Mouse (Mus musculus) limb, embryonic 13.5 days (tissue): ENCODE measurements at regions not wholly inside any gene's neighbourhood (a gene's known extent, or its start where the extent isn't known, plus 50 kb on each side); places are given as distances from the start of the nearest gene placed in this dataset.
"Not testable (repeated sequence)": the region's sequence is repeated elsewhere in the genome, so short reads cannot be mapped to it uniquely, and the experiment has no call there.

ENCODE experiments used
- ATAC-seq: fragments of 200-750 bp; cut with Nextera tagmentation; 2 replicates; pipeline ENCODE4 v1.8.0; 2017; ENCODE audit warnings: low read depth, moderate number of reproducible peaks, moderate TSS enrichment; ENCODE audit not compliant: low FRiP score
- H3K27ac ChIP-seq: fragments of 300-500 bp; sonication (generic); 2 replicates; pipeline ENCODE4 v1.5.1; 2015; ENCODE audit warnings: inconsistent platforms, mild to moderate bottlenecking, moderate library complexity
- H3K27me3 ChIP-seq: fragments of 300-500 bp; sonication (generic); 2 replicates; pipeline ENCODE4 v1.6.1; 2015; ENCODE audit warnings: mild to moderate bottlenecking, inconsistent platforms
- H3K36me3 ChIP-seq: fragments of 300-500 bp; sonication (generic); 2 replicates; pipeline ENCODE4 v1.6.1; 2015; ENCODE audit warnings: inconsistent platforms, mild to moderate bottlenecking, moderate library complexity
- H3K4me1 ChIP-seq: fragments of 300-500 bp; sonication (generic); 2 replicates; pipeline ENCODE4 v1.6.1; 2015; ENCODE audit warnings: inconsistent platforms
- H3K4me2 ChIP-seq: fragments of 300-500 bp; sonication (generic); replicated peaks from 2 replicates; pipeline ENCODE4 v1.6.1; 2015; ENCODE audit warnings: inconsistent platforms, mild to moderate bottlenecking, moderate library complexity
- H3K4me3 ChIP-seq: fragments of 300-500 bp; sonication (generic); 2 replicates; pipeline ENCODE4 v1.5.1; 2015; ENCODE audit warnings: moderate library complexity, mild to moderate bottlenecking, inconsistent platforms
- H3K9ac ChIP-seq: fragments of 300-500 bp; sonication (generic); 2 replicates; pipeline ENCODE4 v1.6.1; 2015; ENCODE audit warnings: mild to moderate bottlenecking, inconsistent platforms
- H3K9me3 ChIP-seq: fragments of 300-500 bp; sonication (generic); 2 replicates; pipeline ENCODE4 v1.6.1; 2016; ENCODE audit warnings: inconsistent platforms
- WGBS: fragments of 180-500 bp; shearing (Covaris S2); methylation state at CpG from one replicate; pipeline ENCODE4 v1.1.7; 2015; 5-methylcytosine and 5-hydroxymethylcytosine counted together

DNA sequence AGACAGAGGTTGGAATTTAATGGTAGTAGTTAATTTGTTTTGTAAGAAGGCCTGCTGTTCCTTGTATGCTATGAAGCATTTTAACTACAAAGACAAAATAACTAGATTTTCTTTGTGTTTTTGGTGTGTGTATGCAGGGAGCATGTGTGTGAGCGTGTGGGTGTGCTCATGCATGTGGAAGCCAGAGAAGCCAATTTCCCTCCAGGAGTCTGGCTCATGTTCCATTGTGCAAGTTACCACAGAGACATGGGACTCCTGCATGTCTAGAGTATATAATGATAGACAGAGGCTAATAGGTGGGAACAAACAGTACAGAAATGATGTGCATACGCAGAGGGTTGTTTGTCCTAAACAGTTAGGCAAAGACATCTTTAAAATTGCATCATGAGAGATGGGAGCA is 219.0 kb upstream of the Dpp6 start:
- Histone ChIP-seq H3K36me3 (no peaks in the 10 kb centered on the region), H3K27ac (no peak overlapping the region), H3K27me3 (no peaks in the 10 kb centered on the region), H3K4me1 (no peaks in the 10 kb centered on the region), H3K9me3 (no peaks in the 10 kb centered on the region), H3K9ac (no peak overlapping the region), H3K4me3 (no peak overlapping the region), H3K4me2 (no peak overlapping the region)
- 92% methylated on average over 2 of the region's 2 CpGs for WGBS
- no peak for ATAC-seq

DNA sequence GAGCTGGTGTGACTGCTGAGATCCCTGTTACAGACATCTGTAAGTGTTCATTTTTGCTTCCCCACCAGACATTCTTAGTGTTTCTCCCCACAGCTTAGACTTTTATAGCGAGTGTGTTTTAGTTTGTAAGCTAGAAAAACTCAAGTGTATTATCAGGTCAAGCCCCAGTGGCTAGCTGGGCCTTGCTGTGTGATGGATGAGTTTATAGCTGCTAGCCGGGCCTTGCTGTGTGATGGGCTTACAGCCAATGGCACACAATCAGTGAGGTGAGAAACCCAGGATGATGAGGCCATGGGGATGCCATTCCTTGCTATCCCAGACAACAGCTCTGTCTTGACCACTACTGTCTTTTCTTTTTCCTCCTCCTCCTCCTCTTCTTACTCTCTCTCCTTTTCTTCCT is 197.7 kb upstream of the Dpp6 start:
- Histone ChIP-seq H3K9ac (no peak overlapping the region), H3K4me3 (no peak overlapping the region), H3K4me2 (no peak overlapping the region), H3K4me1 (no peaks in the 10 kb centered on the region), H3K36me3 (no peaks in the 10 kb centered on the region), H3K27ac (no peak overlapping the region), H3K9me3 (no peaks in the 10 kb centered on the region), H3K27me3 (no peaks in the 10 kb centered on the region)
- WGBS, result 17% methylated on average over 2 of the region's 2 CpGs
- peak; percentile 51; the same call in 1 of the 2 replicates for ATAC-seq

DNA sequence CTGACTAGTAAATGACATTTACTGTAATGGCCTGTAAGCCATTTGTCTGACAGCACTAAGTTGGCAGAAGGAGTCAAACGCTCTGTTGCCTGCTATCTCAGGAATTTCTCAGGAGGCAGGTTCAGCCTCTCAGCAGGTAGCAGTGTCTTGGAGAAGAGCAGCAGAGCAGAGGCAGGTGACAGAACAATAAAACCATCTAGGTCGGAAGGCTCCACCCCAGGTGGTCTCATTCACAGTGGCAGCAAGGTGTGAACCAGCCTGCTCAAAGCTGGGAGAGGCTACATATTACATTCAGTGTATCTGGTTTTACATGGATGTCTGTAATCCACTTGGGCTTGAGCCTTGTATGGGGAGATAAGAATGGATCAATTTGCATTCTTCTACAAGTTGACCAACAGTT is 194.9 kb upstream of the Dpp6 start:
- no peak overlapping the region for H3K4me3 ChIP-seq
- H3K9me3 ChIP-seq, result no peaks in the 10 kb centered on the region
- no peak overlapping the region for H3K27ac ChIP-seq
- H3K9ac ChIP-seq, result no peak overlapping the region
- H3K4me1 ChIP-seq, result no peaks in the 10 kb centered on the region
- 8% methylated on average over 2 of the region's 2 CpGs for WGBS
- H3K36me3 ChIP-seq, result no peaks in the 10 kb centered on the region
- no peak for ATAC-seq
- H3K27me3 ChIP-seq, result no peaks in the 10 kb centered on the region
- no peak overlapping the region for H3K4me2 ChIP-seq

DNA sequence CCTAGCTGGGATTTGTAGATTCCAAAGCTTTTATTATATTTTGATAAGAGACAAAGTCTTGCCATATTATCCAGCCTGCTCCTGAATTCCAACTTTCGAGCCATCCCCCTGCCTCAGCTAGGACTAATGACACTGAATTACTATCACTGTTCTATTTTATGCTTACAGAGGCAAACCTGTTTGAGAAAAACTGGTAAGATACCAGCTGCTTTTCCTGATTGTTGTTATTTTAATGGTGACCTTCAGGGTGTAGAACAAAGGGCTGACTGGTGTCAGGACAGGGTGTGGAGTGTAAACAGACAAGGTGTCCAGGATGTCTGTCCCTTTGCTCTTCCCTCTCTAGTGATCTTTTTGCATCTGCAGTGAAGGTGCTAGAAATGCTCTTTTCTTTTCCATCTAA is 145.5 kb upstream of the Dpp6 start:
- Histone ChIP-seq H3K27ac (no peak overlapping the region), H3K4me1 (no peaks in the 10 kb centered on the region), H3K4me2 (no peak overlapping the region), H3K9ac (no peak overlapping the region), H3K4me3 (no peak overlapping the region), H3K36me3 (no peaks in the 10 kb centered on the region), H3K9me3 (no peaks in the 10 kb centered on the region), H3K27me3 (no peaks in the 10 kb centered on the region)
- no peak for ATAC-seq
- WGBS, result 69% methylated on average over 1 of the region's 1 CpGs

DNA sequence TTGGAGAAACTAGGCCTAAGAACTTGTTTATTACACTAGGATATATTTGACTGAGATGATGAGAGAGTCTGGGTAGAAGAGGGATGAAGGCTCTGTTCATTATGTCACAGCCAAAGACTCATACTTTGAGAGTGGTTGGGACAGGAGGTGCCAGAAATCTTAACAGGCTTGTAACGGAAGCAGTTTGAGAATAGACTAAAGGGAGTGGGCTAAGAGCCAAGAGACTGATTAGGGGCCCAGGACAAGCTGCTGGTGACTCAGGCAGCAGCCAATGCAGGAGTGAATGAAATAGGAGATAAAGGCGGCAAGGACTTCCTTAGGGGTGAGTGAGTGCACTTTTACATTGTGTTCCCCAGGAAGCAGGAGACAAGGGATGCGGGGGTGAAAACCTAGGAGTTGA is 127.2 kb upstream of the Dpp6 start:
- no peak overlapping the region for H3K4me3 ChIP-seq
- H3K4me2 ChIP-seq, result no peak overlapping the region
- no peak overlapping the region for H3K27ac ChIP-seq
- H3K9ac ChIP-seq, result no peak overlapping the region
- H3K27me3 ChIP-seq, result no peaks in the 10 kb centered on the region
- no peak for ATAC-seq
- H3K36me3 ChIP-seq, result no peaks in the 10 kb centered on the region
- H3K4me1 ChIP-seq, result no peaks in the 10 kb centered on the region
- 69% methylated on average over 3 of the region's 3 CpGs for WGBS
- no peaks in the 10 kb centered on the region for H3K9me3 ChIP-seq

DNA sequence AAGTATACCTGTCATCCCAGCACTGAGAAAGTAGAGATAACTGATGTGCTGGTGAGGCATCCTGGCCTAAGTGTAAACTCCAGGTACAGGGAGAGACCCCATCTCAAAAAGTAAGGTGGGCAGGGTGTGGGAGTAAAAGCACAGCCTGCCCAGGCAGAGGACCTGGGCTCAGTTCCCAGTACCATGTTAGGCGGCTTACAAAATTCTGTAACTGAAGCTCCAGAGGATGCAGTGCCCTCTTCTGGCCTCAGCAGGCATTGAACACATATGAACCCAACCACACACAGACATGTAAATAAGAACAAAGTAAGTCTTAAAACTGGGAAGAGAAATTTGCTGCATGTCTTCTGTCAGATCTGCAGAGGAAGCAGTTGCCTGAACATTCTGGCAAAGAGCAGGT is 125.9 kb upstream of the Dpp6 start:
- ATAC-seq, result no peak
- 85% methylated on average over 1 of the region's 1 CpGs for WGBS
- no peak overlapping the region for H3K4me2 ChIP-seq

DNA sequence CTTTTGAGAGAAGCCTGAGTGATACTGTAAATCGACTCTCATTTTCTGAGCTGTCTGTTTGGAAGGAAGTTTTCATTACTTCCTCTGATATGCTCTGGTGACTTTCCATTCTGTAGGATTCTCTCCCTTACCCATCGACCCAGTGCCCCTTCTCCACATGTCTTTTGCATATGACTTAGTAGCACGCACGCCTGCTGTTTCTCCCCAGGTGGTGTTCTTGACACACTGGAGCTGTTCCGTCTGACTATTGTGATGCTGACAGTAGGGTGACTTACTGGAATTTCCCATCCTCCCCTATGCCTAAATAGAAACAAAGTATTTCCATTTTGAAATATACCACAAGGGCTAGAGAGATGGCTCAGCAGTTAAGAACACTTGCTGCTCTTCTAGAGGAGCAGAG is 125.0 kb upstream of the Dpp6 start:
- Histone ChIP-seq H3K27ac (no peak overlapping the region), H3K27me3 (no peaks in the 10 kb centered on the region), H3K9ac (no peak overlapping the region), H3K36me3 (no peaks in the 10 kb centered on the region), H3K4me2 (no peak overlapping the region), H3K9me3 (no peaks in the 10 kb centered on the region), H3K4me3 (no peak overlapping the region), H3K4me1 (no peaks in the 10 kb centered on the region)
- ATAC-seq, result no peak
- 45% methylated on average over 5 of the region's 5 CpGs for WGBS

More for the DNA sequence above, 125.9 kb upstream of the Dpp6 start:
- Histone ChIP-seq H3K36me3 (no peaks in the 10 kb centered on the region), H3K9me3 (no peaks in the 10 kb centered on the region), H3K27ac (no peak overlapping the region), H3K4me3 (no peak overlapping the region), H3K27me3 (no peaks in the 10 kb centered on the region), H3K4me1 (no peaks in the 10 kb centered on the region), H3K9ac (no peak overlapping the region)

DNA sequence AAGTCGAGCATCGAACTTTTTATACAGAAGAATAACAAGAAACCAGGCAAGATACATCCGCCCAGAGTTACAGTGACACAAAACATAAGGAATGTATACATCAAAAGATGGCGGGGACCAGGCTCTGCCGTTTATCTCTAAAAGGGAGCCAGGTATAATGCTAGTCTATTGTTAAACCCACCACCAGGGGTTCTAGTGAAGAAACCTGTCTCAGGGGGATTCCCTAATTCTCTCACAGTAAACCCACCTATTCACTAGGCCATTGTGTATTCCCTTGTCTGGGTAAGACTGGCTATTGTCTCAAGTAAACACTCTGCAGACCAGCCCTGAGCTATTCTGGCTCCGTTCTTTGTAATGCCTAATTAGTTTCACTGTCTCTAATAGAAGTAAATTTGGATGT is 113.4 kb upstream of the Dpp6 start:
- not testable (repeated sequence) for H3K4me1 ChIP-seq, H3K4me3 ChIP-seq, H3K36me3 ChIP-seq, H3K9ac ChIP-seq, ATAC-seq, H3K4me2 ChIP-seq, H3K27me3 ChIP-seq, H3K9me3 ChIP-seq, H3K27ac ChIP-seq
- WGBS, result 84% methylated on average over 6 of the region's 6 CpGs

DNA sequence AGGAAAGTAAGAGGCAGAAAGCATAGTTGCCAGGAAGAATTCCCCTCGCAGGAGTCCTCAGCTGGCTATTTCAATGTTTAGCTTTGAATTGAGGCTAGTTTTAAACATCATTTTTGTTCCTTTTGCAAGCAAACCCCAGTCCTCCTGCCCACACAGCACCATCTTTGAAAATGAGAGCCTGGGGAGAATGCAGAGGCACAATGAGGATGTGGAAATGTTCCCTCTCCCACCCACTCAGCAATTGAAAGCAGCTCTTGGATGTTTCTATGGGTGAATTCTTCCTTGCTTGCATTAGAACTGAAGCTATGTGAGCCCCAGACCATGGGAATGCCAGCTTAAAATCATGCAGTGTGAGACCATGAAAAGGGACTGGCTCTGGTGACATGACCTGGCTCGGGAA is 109.3 kb upstream of the Dpp6 start:
- 79% methylated on average over 2 of the region's 2 CpGs for WGBS
- no peak overlapping the region for H3K9ac ChIP-seq
- H3K27me3 ChIP-seq, result no peaks in the 10 kb centered on the region
- H3K4me3 ChIP-seq, result no peak overlapping the region
- H3K4me2 ChIP-seq, result no peak overlapping the region
- H3K9me3 ChIP-seq, result no peaks in the 10 kb centered on the region
- no peak for ATAC-seq
- no peak overlapping the region for H3K27ac ChIP-seq
- H3K36me3 ChIP-seq, result no peaks in the 10 kb centered on the region
- H3K4me1 ChIP-seq, result no peaks in the 10 kb centered on the region

DNA sequence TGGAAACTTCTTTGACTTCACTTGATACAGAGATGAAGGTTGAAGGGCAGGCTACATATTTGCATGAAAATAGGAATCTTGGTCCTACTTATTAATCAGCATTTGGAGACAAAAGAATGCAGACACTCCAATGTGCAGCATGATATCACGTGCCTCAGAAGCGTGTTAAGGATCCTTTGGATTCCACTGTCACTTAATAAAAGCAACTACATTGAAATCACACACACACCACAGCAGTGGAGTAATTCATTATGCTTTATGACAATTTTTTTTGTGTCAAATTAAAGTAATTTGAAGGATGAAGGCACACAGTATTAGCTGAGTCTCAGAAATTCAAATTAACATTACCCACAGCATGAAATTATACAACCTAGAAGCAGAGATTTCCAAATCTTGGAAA is 92.5 kb upstream of the Dpp6 start:
- no peaks in the 10 kb centered on the region for H3K36me3 ChIP-seq
- H3K4me1 ChIP-seq, result no peaks in the 10 kb centered on the region
- H3K9me3 ChIP-seq, result no peaks in the 10 kb centered on the region
- no peak for ATAC-seq
- H3K4me3 ChIP-seq, result no peak overlapping the region
- 89% methylated on average over 2 of the region's 2 CpGs for WGBS
- H3K27ac ChIP-seq, result no peak overlapping the region
- no peak overlapping the region for H3K4me2 ChIP-seq
- no peaks in the 10 kb centered on the region for H3K27me3 ChIP-seq
- H3K9ac ChIP-seq, result no peak overlapping the region

DNA sequence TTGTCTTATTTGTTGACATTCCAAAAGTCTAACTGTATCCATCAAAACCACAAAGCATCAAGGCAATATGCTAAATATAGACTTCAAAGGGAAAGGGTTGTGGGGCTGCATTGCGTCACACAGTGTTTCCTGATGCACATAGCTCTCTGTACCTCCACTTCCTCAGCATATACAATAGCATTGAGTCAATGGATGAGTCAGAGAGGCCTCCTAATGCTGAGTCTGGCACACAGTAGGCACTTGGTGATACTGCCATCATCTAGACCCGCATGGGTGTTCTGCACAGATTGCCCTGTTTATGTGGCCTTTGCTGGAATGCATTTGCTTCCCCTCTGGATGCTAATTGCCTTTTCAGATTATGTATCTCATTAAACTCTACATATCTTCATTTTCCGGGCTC is 91.0 kb upstream of the Dpp6 start:
- Histone ChIP-seq H3K9me3 (no peaks in the 10 kb centered on the region), H3K36me3 (no peaks in the 10 kb centered on the region), H3K9ac (no peak overlapping the region), H3K4me3 (no peak overlapping the region), H3K4me2 (no peak overlapping the region), H3K4me1 (no peaks in the 10 kb centered on the region), H3K27me3 (no peaks in the 10 kb centered on the region), H3K27ac (no peak overlapping the region)
- 68% methylated on average over 3 of the region's 3 CpGs for WGBS
- no peak for ATAC-seq

DNA sequence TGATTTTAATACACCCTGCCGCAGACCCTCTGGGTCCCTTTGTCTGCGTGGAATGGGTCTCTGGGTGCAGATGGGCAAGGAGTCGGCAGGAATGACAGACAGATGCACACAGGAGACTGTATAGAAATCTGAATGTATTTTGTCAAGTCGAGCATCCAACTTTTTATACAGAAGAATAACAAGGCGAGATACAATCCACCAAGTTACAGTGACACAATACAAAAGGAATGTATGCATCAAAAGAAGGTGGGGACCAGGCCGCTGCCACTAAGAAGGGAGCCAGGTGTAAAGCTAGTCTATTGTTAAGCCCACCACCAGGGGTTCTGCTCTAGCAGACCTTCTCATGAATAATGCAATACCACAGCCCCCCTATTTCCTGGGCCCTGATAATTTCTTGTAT is 65.8 kb upstream of the Dpp6 start:
- not testable (repeated sequence) for H3K27ac ChIP-seq, H3K4me2 ChIP-seq, H3K27me3 ChIP-seq, H3K9ac ChIP-seq, H3K4me3 ChIP-seq, H3K9me3 ChIP-seq, H3K36me3 ChIP-seq, ATAC-seq, H3K4me1 ChIP-seq
- WGBS, result 86% methylated on average over 6 of the region's 6 CpGs

DNA sequence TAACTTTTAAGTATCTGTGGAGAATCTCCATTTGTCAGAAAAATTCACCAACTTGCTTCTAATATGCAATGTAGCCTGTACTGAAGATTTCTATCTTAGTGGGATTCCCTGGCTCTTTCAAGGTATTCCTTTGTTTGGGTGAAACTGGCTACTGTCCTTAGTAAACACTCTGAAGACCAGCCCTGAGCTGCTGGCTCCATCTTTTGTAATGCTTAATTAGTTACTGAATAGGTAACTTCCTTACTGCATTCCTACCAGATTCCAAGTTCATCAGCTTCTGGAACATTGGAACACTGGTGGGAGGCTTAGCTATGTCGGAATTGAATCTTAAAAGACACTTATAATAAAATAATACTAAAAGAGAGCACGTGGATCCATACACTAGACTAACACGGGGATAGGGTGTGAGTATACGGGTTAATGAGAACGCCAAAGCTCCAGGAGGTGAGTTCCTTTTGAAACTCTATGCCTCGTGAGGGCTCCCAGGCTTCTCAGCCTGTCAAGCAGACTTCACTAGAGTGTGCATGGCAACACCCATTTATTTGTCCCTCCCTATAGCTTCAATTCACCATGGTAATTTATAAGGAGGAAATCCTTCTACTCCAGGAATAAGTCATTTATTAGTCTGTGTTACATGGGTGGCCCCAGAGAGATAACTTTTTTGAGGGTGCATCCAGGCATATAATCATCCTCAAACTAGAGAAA is 65.2 kb upstream of the Dpp6 start:
- ATAC-seq, H3K9me3 ChIP-seq, H3K4me1 ChIP-seq, H3K4me2 ChIP-seq, H3K4me3 ChIP-seq, H3K9ac ChIP-seq, H3K27me3 ChIP-seq, H3K27ac ChIP-seq, H3K36me3 ChIP-seq: not testable (repeated sequence)
- 74% methylated on average over 6 of the region's 6 CpGs for WGBS
